ENCODE assay signal across 8 mouse cellular contexts in genomic region chr15:102670281-102670680, GRCm38 (mm10). TPM values are rescaled to one million over a fixed set of nuclear protein-coding genes. Genes with fewer than 3 reads are reported as not detected.
DNase-seq lines count a peak whose midpoint lies in the region; ATAC-seq lines count a peak whose summit lies in the region.

No protein-coding gene starts in this region.

- peaks cover 29% of the 10 kb centered on the region for H3K4me1 ChIP-seq in lung, embryonic 15.5 days
- peaks cover 34% of the 10 kb centered on the region for H3K4me1 ChIP-seq in heart, embryonic 15.5 days (replicated peaks)
- peaks cover 3% of the 10 kb centered on the region; the same call in 1 of the 2 replicates for H3K4me1 ChIP-seq in stomach, embryonic 14.5 days (ENCODE audit: control insufficient read depth, insufficient read depth, low read length)

- no peak for DNase-seq in lung, postnatal 36 days
- DNase-seq in brain, adult 2 months (ENCODE audit: low read depth, low spot score) = peak; percentile 43
- peak; percentile 29 for DNase-seq in liver
- no peak for DNase-seq in layer of hippocampus, postnatal 10 days (ENCODE audit: low spot score in 2 of 2)
- no peak for DNase-seq in gastrocnemius, adult 18-20 months (ENCODE audit: low spot score)

- 4% methylated on average over 6 of the region's 6 CpGs for WGBS in lung, embryonic 15.5 days
- 8% methylated on average over 6 of the region's 6 CpGs for WGBS in heart, embryonic 15.5 days
- 12% methylated on average over 6 of the region's 6 CpGs for WGBS in stomach, embryonic 14.5 days

- H3K9me3 ChIP-seq in lung, embryonic 15.5 days = no peaks in the 10 kb centered on the region
- no peaks in the 10 kb centered on the region for H3K9me3 ChIP-seq in heart, embryonic 15.5 days (replicated peaks)
- no peaks in the 10 kb centered on the region for H3K9me3 ChIP-seq in stomach, embryonic 14.5 days (ENCODE audit: control insufficient read depth, low read depth, low read length)

- H3K9ac ChIP-seq in lung, embryonic 15.5 days = peak overlapping the region; percentile 96
- H3K9ac ChIP-seq in heart, embryonic 15.5 days = peak overlapping the region; percentile 86
- peak overlapping the region; percentile 93 for H3K9ac ChIP-seq in stomach, embryonic 14.5 days (replicated peaks; ENCODE audit: low read depth, low read length)

- H3K4me3 ChIP-seq in lung, embryonic 15.5 days = peak overlapping the region; percentile 82
- H3K4me3 ChIP-seq in heart, embryonic 15.5 days = peak overlapping the region; percentile 70
- peak overlapping the region; percentile 81 for H3K4me3 ChIP-seq in stomach, embryonic 14.5 days (ENCODE audit: low read depth, low read length)

- no peaks in the 10 kb centered on the region for H3K27me3 ChIP-seq in lung, embryonic 15.5 days
- H3K27me3 ChIP-seq in heart, embryonic 15.5 days = no peaks in the 10 kb centered on the region
- no peaks in the 10 kb centered on the region for H3K27me3 ChIP-seq in stomach, embryonic 14.5 days (ENCODE audit: control insufficient read depth, insufficient read depth, low read length)

- no peak for ATAC-seq in lung, embryonic 15.5 days (ENCODE audit: borderline replicate concordance, extremely low read depth, low FRiP score, low TSS enrichment)
- no peak for ATAC-seq in heart, embryonic 15.5 days (replicated peaks; ENCODE audit: insufficient number of reproducible peaks, insufficient read depth, low FRiP score, low read depth)
- no peak for ATAC-seq in stomach, embryonic 14.5 days (ENCODE audit: insufficient number of reproducible peaks, insufficient read depth, low FRiP score, low read depth)

- H3K27ac ChIP-seq in lung, embryonic 15.5 days = peak overlapping the region; percentile 90
- H3K27ac ChIP-seq in heart, embryonic 15.5 days = peak overlapping the region; percentile 97
- H3K27ac ChIP-seq in stomach, embryonic 14.5 days (ENCODE audit: low read length) = peak overlapping the region; percentile 93

- H3K36me3 ChIP-seq in lung, embryonic 15.5 days = peaks cover 25% of the 10 kb centered on the region
- peaks cover 24% of the 10 kb centered on the region for H3K36me3 ChIP-seq in heart, embryonic 15.5 days
- peaks cover 24% of the 10 kb centered on the region for H3K36me3 ChIP-seq in stomach, embryonic 14.5 days (ENCODE audit: control insufficient read depth, insufficient read depth, low read length)

- H3K4me2 ChIP-seq in lung, embryonic 15.5 days = peak overlapping the region; percentile 63
- H3K4me2 ChIP-seq in heart, embryonic 15.5 days = peak overlapping the region; percentile 77
- peak overlapping the region; percentile 71 for H3K4me2 ChIP-seq in stomach, embryonic 14.5 days (replicated peaks; ENCODE audit: low read depth, low read length)

RNA-seq across cellular contexts. Expression of gene Atp5g2, which starts 1.9 kb away (rescaled TPM):
- polyA plus RNA-seq in lung, embryonic 15.5 days (2015; fragmentation: Nextera tagmentation; extraction: Ambion mirVana) = 70.9 and 83.1 TPM in 2 replicates
- 58.1 and 78.1 TPM in 2 replicates for polyA plus RNA-seq in heart, embryonic 15.5 days (2015; fragmentation: Nextera tagmentation; extraction: Ambion mirVana)
- 86.0 and 99.3 TPM in 2 replicates for polyA plus RNA-seq in stomach, embryonic 14.5 days (2014; fragmentation: Nextera tagmentation; extraction: Ambion mirVana)
- 10 to 100 TPM in 1 of 2 experiments, 1 to 10 TPM in 1; 5.9 to 17.8 TPM for total RNA-seq in layer of hippocampus, postnatal 10 days (2021)
- 10 to 100 TPM; 13.1 to 20.4 TPM for total RNA-seq in gastrocnemius, adult 18-20 months (2021)

RNA-seq across cellular contexts. Expression of gene Atf7, which starts 45.0 kb away (rescaled TPM):
- polyA plus RNA-seq in lung, embryonic 15.5 days (2015; fragmentation: Nextera tagmentation; extraction: Ambion mirVana) = 40.6 and 47.0 TPM in 2 replicates
- 26.7 and 32.7 TPM in 2 replicates for polyA plus RNA-seq in heart, embryonic 15.5 days (2015; fragmentation: Nextera tagmentation; extraction: Ambion mirVana)
- polyA plus RNA-seq in stomach, embryonic 14.5 days (2014; fragmentation: Nextera tagmentation; extraction: Ambion mirVana) = 42.7 and 48.9 TPM in 2 replicates
- total RNA-seq in layer of hippocampus, postnatal 10 days (2021) = 10 to 100 TPM; 39.4 to 40.5 TPM
- total RNA-seq in gastrocnemius, adult 18-20 months (2021) = 10 to 100 TPM; 49.4 to 53.7 TPM

RNA-seq across cellular contexts. Expression of gene Gm28047, which starts 45.4 kb away (rescaled TPM):
- polyA plus RNA-seq in lung, embryonic 15.5 days (2015; fragmentation: Nextera tagmentation; extraction: Ambion mirVana) = not detected in 2 replicates
- 0.24 TPM in 1 of 2 replicates, not detected in the other for polyA plus RNA-seq in heart, embryonic 15.5 days (2015; fragmentation: Nextera tagmentation; extraction: Ambion mirVana)
- polyA plus RNA-seq in stomach, embryonic 14.5 days (2014; fragmentation: Nextera tagmentation; extraction: Ambion mirVana) = not detected in 2 replicates
- under 1 TPM in 1 of 2 experiments, not detected in 1; 0.60 TPM for total RNA-seq in layer of hippocampus, postnatal 10 days (2021)
- under 1 TPM in 1 of 2 experiments, not detected in 1; 0.57 TPM for total RNA-seq in gastrocnemius, adult 18-20 months (2021)

RNA-seq across cellular contexts. Expression of gene Calcoco1, which starts 51.7 kb away (rescaled TPM):
- polyA plus RNA-seq in lung, embryonic 15.5 days (2015; fragmentation: Nextera tagmentation; extraction: Ambion mirVana) = 48.0 and 51.4 TPM in 2 replicates
- polyA plus RNA-seq in heart, embryonic 15.5 days (2015; fragmentation: Nextera tagmentation; extraction: Ambion mirVana) = 62.8 and 79.1 TPM in 2 replicates
- polyA plus RNA-seq in stomach, embryonic 14.5 days (2014; fragmentation: Nextera tagmentation; extraction: Ambion mirVana) = 31.9 and 34.4 TPM in 2 replicates
- total RNA-seq in layer of hippocampus, postnatal 10 days (2021) = 10 to 100 TPM; 57.7 to 62.7 TPM
- 10 to 100 TPM; 72.7 to 73.2 TPM for total RNA-seq in gastrocnemius, adult 18-20 months (2021)

Comparison
In these comparisons a context has a peak if more than half of its experiments do, and no peak if none do; other contexts are left out.
1. DNase-seq: peak in brain, adult 2 months (single experiment) and liver (single experiment); none in lung, postnatal 36 days (single experiment), layer of hippocampus, postnatal 10 days (0 of 2) and gastrocnemius, adult 18-20 months (single experiment).
2. Peak in every context shown above with its lines, with median percentiles within 50 percentile points of each other: H3K27ac ChIP-seq, H3K4me2 ChIP-seq, H3K4me3 ChIP-seq and H3K9ac ChIP-seq.